Mouse (Mus musculus) right cerebral cortex, postnatal 10 days (tissue): ENCODE measurements around the gene Gm28635.

Experiments
- DNase-seq, 2 experiments: peaks; one replicate each; pipeline ENCODE4 v3.0.0; 2021; ENCODE audit warnings: low spot score in 2 of 2

The Gm28635 gene

DNA sequence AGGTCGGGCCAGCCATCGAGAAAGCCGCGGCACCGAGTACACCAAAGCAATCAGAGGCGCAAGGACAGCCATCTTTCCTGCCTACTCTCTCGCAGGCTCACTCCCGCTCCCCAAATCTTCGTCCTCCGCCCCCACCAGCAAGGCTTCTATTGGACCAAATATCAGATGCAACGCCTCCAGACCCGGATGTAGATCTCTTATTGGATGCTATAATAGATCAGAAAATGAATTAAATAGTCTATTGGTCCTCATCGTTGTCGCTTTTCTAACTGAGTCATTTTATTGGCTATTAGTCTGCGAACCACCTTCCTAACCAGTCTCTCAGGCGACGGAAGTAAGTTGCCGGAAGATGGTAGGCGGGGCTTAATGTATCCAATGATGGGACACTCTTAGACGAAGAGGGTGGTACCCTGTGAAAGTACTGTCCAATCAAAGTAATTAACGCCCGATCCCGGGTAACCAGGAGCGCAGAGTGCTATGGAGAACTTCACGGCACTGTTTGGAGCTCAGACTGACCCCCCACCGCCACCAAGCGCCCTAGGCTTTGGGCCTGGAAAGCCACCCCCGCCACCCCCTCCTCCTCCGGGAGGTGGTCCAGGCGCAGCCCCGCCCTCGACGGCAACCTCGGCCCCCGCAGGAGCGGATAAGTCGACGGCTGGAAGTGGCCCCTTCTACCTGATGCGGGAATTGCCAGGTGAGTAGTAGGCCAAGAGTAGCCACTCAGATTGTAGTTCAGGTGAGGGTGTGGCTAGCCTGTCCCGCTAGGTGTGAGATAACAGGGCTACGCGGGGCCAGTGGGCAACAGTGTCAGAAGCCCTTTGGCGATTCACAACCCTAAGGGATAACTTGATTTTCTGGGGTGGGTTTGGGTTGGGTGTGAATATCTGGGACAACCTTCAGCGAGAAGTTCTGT lies at the start of gene Gm28635, which contains the start of gene Med19:
Gene Gm28635, minus strand, starts transcription at position 74 of the 913 bp plus-strand sequence.
Gene Med19, plus strand, starts transcription at position 435 of the 913 bp plus-strand sequence.
- peak; percentile 95 to 99 for DNase-seq

GRCm38 (mm10) chr2:84727172-84727858 lies 49.5 kb upstream of the Gm28635 start, which contains the start of gene Clp1:
Clp1 (minus strand) TSS chr2:84727350.
- peak; percentile 97 to 98 for DNase-seq

GRCm38 (mm10) chr2:84726716-84727115 lies 48.9 kb upstream of the Gm28635 start:
- DNase-seq, result no peak

GRCm38 (mm10) chr2:84725770-84726169 lies 47.9 kb upstream of the Gm28635 start:
- DNase-seq, result no peak

DNA sequence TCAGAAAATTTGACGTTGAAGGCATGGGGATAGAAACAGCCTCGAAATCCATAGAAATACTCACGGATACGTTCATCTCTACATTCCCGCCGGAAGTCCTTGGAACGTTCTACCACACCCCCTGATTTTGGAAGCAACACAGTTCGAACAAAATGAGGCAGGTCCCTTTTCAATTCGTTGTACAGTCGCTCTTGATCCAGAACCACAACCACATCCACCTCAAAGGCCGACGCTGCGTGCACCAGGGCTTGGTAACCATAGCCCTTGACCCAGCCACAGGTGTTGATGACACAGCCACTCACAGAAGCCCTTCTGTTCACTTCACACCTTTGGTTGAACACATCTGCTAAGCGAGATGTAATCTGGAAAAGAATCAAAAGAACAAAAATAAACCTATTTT lies 46.0 kb upstream of the Gm28635 start:
- no peak for DNase-seq

GRCm38 (mm10) chr2:84721182-84721581 lies 43.3 kb upstream of the Gm28635 start:
- DNase-seq, result no peak

- DNase-seq, result no peak
Observed at GRCm38 (mm10) chr2:84720718-84721117, 42.9 kb upstream of the Gm28635 start.

GRCm38 (mm10) chr2:84717357-84717756 lies 39.5 kb upstream of the Gm28635 start:
- DNase-seq, result no peak

GRCm38 (mm10) chr2:84716423-84717355 lies 38.8 kb upstream of the Gm28635 start:
- no peak for DNase-seq

GRCm38 (mm10) chr2:84715562-84716361 lies 37.9 kb upstream of the Gm28635 start:
- peak; percentile 92 to 97 for DNase-seq

GRCm38 (mm10) chr2:84714811-84715561 lies 37.1 kb upstream of the Gm28635 start, which contains the start of gene Zdhhc5:
Zdhhc5 (minus strand) TSS chr2:84715180.
- DNase-seq, result peak; percentile 99

DNA sequence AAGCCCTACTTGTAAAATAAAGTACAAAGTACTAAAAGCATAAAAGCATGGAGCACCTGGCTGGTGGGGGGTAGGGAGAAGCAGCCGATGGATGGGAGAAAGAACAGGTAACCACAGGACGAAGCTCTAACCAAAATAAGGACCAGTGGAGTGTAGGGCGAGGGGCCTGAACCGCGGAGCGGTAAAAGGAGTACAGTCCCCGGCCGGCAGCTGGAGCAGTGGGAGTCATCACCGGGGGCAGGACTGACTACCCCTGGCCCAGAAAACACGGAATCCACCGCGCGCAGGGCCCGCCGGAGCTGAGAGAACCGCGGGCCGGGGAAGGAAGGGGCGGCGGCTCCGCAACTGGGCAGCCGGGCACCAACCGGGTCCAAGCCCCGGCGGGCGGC lies 36.6 kb upstream of the Gm28635 start:
- DNase-seq, result peak in 1 of 2 experiments; percentile 56

- DNase-seq, result no peak
Observed at GRCm38 (mm10) chr2:84711898-84712297, 34.1 kb upstream of the Gm28635 start.

DNA sequence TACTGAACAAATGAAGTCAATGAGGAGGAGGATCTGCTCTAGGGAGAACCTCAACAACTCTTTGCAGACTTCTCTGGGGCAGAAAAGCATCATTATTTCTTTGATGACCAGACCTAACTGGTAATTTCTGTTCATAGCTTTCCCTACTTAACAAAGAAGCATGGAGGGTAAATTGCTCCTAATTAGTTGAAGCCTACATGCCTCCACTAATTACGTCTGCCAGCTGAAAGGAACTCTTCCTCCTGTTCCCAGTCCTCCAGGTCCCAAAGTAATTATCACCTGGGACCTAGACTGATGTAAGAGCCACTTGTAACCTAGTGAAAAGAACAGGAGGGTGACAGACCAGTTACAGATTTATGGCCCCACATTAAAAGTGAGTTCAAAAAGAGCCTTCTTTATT lies 29.7 kb upstream of the Gm28635 start:
- no peak for DNase-seq

GRCm38 (mm10) chr2:84705295-84705694 lies 27.5 kb upstream of the Gm28635 start:
- DNase-seq, result no peak

DNA sequence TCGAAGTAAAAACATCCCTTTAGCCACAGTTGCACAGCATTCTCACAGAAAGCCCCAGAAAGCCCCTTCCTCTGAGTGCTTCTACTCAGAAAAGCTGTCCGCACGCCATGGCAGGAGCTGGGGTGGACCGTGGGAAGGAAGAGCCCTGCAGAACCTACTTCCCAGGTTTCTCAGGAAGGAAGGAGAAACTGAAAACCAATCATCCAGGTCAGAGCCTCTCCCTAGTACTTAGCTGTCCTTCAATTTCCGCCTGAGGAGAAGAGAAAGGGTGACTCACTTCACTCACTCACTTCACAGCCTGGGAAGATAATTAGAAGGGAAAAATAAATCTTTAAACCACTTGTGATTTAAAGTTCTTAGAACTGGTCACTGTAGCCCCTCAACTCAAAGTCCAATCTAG lies 26.5 kb upstream of the Gm28635 start:
- no peak for DNase-seq

- no peak for DNase-seq
Observed at GRCm38 (mm10) chr2:84703497-84703896, 25.7 kb upstream of the Gm28635 start.

DNA sequence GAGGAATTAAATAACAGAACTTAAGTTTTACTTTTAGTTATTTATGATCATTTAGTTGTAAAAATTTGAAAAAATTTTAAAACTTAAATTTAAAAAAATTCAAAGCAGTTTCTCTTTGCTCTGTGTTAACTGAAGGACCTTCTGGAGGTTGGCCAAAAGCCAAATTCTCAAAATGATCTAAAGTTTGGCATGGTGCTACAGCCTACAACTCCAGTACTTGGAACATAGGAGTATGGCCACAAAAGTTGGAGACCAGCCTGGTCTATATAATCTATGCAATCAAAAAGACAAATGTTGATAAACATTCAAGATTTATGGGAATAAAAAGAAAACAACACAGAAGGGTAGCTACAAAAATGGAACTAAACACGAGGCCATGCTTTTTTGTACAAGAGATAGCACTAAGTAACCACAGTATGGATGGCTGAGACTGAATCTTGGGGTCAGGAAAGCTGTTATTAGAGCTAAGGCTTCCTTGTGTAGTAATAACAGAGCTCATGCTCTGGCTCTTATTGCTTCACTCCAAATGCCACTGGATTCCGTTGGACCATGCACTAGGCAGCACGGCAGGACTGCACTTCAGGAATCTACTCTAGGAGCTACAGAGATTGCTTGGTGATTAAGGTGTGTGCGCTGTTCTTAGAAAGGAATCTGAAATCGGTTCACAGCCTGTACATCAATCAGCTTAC lies 17.3 kb upstream of the Gm28635 start:
- no peak for DNase-seq

DNA sequence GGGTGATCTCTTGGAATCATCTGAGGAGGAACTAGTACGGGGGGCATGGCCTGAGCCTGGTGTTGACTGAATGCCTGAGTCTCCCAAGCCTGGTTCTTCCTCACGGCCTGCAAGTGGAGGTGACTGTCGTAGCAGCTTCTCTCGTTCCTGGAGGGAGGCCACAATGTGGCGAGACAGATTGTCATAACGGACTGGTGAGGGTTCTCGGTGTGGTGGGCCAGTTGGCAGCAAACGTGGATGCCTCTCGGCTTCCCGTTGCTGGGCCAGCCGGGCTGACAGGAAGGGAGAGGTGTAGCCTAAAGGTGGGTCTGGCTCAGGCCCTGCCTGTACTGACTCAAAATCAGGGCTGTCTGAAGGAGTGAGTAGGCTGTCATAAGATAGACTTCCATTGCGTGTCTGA lies 12.2 kb upstream of the Gm28635 start:
- no peak for DNase-seq
